Mouse (Mus musculus): ENCODE results near the gene Gng7.
"Not testable (repeated sequence)": the region's sequence is repeated elsewhere in the genome, so short reads cannot be mapped to it uniquely, and the experiment has no call there.

Gene Gng7

GRCm38 (mm10) chr10:81014393-81015384 is at the start of gene Gng7:
Gng7 (minus strand) TSS chr10:81014945.
- DNase-seq (ENCODE audit: low read depth, low spot score): peak; percentile 98

GRCm38 (mm10) chr10:81064519-81064918 is 49.8 kb upstream of the Gng7 start:
- DNase-seq (ENCODE audit: low read depth, low spot score): peak; percentile 66

GRCm38 (mm10) chr10:81062710-81063109 is 48.0 kb upstream of the Gng7 start:
- DNase-seq (ENCODE audit: low read depth, low spot score): peak; percentile 60

- DNase-seq (ENCODE audit: low read depth, low spot score): peak; percentile 100
These were observed 45.1 kb upstream of the Gng7 start, which contains the start of gene Sgta for GRCm38 (mm10) chr10:81059603-81060543. Sgta (minus strand) TSS chr10:81060181.

GRCm38 (mm10) chr10:81058896-81059295 is 44.2 kb upstream of the Gng7 start:
- no peak for DNase-seq (ENCODE audit: low read depth, low spot score)

- no peak for DNase-seq (ENCODE audit: low read depth, low spot score)
These were observed 42.8 kb upstream of the Gng7 start for GRCm38 (mm10) chr10:81057406-81058130.

GRCm38 (mm10) chr10:81055802-81056340 is 41.1 kb upstream of the Gng7 start:
- DNase-seq (ENCODE audit: low read depth, low spot score): not testable (repeated sequence)

- DNase-seq (ENCODE audit: low read depth, low spot score): no peak
These were observed 40.4 kb upstream of the Gng7 start for GRCm38 (mm10) chr10:81055169-81055568.

GRCm38 (mm10) chr10:81052577-81052976 is 37.8 kb upstream of the Gng7 start:
- no peak for DNase-seq (ENCODE audit: low read depth, low spot score)

- DNase-seq (ENCODE audit: low read depth, low spot score): no peak
These were observed 36.4 kb upstream of the Gng7 start for GRCm38 (mm10) chr10:81051133-81051532.

GRCm38 (mm10) chr10:81050645-81051044 is 35.9 kb upstream of the Gng7 start:
- peak; percentile 66 for DNase-seq (ENCODE audit: low read depth, low spot score)

- peak; percentile 29 for DNase-seq (ENCODE audit: low read depth, low spot score)
These were observed 30.5 kb upstream of the Gng7 start for GRCm38 (mm10) chr10:81045246-81045645.

- DNase-seq (ENCODE audit: low read depth, low spot score): peak; percentile 80
These were observed 26.9 kb upstream of the Gng7 start for GRCm38 (mm10) chr10:81041458-81042175.

- peak; percentile 100 for DNase-seq (ENCODE audit: low read depth, low spot score)
These were observed 22.3 kb upstream of the Gng7 start, which contains the start of gene Slc39a3 for GRCm38 (mm10) chr10:81036988-81037580. Slc39a3 (minus strand) TSS chr10:81037426.

- peak; percentile 60 for DNase-seq (ENCODE audit: low read depth, low spot score)
These were observed 21.5 kb upstream of the Gng7 start for GRCm38 (mm10) chr10:81036251-81036650.

- DNase-seq (ENCODE audit: low read depth, low spot score): no peak
These were observed 18.8 kb upstream of the Gng7 start for GRCm38 (mm10) chr10:81033586-81033985.

GRCm38 (mm10) chr10:81029031-81029430 is 14.3 kb upstream of the Gng7 start:
- no peak for DNase-seq (ENCODE audit: low read depth, low spot score)

GRCm38 (mm10) chr10:81028219-81028618 is 13.5 kb upstream of the Gng7 start:
- no peak for DNase-seq (ENCODE audit: low read depth, low spot score)

GRCm38 (mm10) chr10:81027331-81027730 is 12.6 kb upstream of the Gng7 start:
- no peak for DNase-seq (ENCODE audit: low read depth, low spot score)

GRCm38 (mm10) chr10:81026857-81027256 is 12.1 kb upstream of the Gng7 start:
- DNase-seq (ENCODE audit: low read depth, low spot score): no peak

All from R1 (cell line).